Mouse (Mus musculus) kidney, embryonic 15.5 days (tissue): ENCODE measurements around the gene Ankrd31. TPM values are rescaled to one million over a fixed set of nuclear protein-coding genes. Genes with fewer than 3 reads are reported as not detected.
"Not testable (repeated sequence)": the region's sequence is repeated elsewhere in the genome, so short reads cannot be mapped to it uniquely, and the experiment has no call there.

Source experiments
- ATAC-seq: fragments of 200-750 bp; cut with Nextera tagmentation; replicated peaks from 2 replicates; pipeline ENCODE4 v1.8.0; 2017; ENCODE audit warnings: moderate TSS enrichment; ENCODE audit not compliant: low FRiP score
- H3K27ac ChIP-seq: fragments of 300-500 bp; sonication (generic); 2 replicates; pipeline ENCODE4 v1.5.1; 2015; ENCODE audit warnings: mild to moderate bottlenecking, inconsistent platforms
- H3K27me3 ChIP-seq: fragments of 300-500 bp; sonication (generic); 2 replicates; pipeline ENCODE4 v1.6.1; 2015; ENCODE audit warnings: inconsistent platforms
- H3K36me3 ChIP-seq: fragments of 300-500 bp; sonication (generic); 2 replicates; pipeline ENCODE4 v1.6.1; 2015; ENCODE audit warnings: inconsistent platforms
- H3K4me1 ChIP-seq: fragments of 300-500 bp; sonication (generic); 2 replicates; pipeline ENCODE4 v1.6.1; 2015; ENCODE audit warnings: inconsistent platforms
- H3K4me2 ChIP-seq: fragments of 300-500 bp; sonication (generic); 2 replicates; pipeline ENCODE4 v1.6.1; 2015; ENCODE audit warnings: moderate library complexity, mild to moderate bottlenecking, inconsistent platforms
- H3K4me3 ChIP-seq: fragments of 300-500 bp; sonication (generic); replicated peaks from 2 replicates; pipeline ENCODE4 v1.5.1; 2015; ENCODE audit warnings: mild to moderate bottlenecking, inconsistent platforms
- H3K9ac ChIP-seq: fragments of 300-500 bp; sonication (generic); 2 replicates; pipeline ENCODE4 v1.6.1; 2015; ENCODE audit warnings: mild to moderate bottlenecking, inconsistent platforms
- H3K9me3 ChIP-seq: fragments of 300-500 bp; sonication (generic); replicated peaks from 2 replicates; pipeline ENCODE4 v1.6.1; 2016; ENCODE audit warnings: inconsistent platforms
- WGBS: fragments of 180-500 bp; shearing (Covaris S2); methylation state at CpG from one replicate; pipeline ENCODE4 v1.1.7; 2015; ENCODE audit warnings: mixed read lengths; 5-methylcytosine and 5-hydroxymethylcytosine counted together
- polyA plus RNA-seq: library from polyadenylated mRNA; unstranded; fragments of >200 nt; fragmentation: Nextera tagmentation; extraction: Ambion mirVana; gene quantifications from 2 replicates; pipeline ENCODE4 v1.2.1, GENCODE M21; 2015

Gene Ankrd31
- polyA plus RNA-seq, 1 experiment from 2014 or later, result not detected

DNA sequence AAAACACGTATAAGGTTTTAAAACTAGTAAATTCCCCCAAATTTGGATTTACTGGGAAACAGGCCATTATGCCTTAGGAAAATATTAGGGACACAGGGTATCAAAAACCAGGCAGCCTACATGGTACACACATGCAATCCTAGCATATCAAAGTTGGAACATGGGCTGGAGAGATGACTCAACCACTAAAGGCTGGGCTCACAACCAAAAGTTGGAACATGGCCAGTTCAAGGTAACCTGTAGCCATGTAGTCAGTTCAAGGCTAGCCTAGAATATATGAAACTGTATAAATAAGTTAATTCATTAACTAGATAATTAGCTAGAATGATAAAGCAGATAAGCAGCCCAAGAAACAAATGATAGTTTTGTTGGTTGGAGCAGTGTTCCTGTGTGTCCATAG lies 179.7 kb downstream of the Ankrd31 start:
- Histone ChIP-seq H3K9ac (no peak overlapping the region), H3K4me1 (peaks cover 29% of the 10 kb centered on the region), H3K27me3 (peaks cover 23% of the 10 kb centered on the region), H3K36me3 (no peaks in the 10 kb centered on the region), H3K4me2 (no peak overlapping the region), H3K4me3 (no peak overlapping the region), H3K9me3 (no peaks in the 10 kb centered on the region), H3K27ac (no peak overlapping the region)
- ATAC-seq, result no peak
- WGBS, result 89% methylated on average over 1 of the region's 1 CpGs

DNA sequence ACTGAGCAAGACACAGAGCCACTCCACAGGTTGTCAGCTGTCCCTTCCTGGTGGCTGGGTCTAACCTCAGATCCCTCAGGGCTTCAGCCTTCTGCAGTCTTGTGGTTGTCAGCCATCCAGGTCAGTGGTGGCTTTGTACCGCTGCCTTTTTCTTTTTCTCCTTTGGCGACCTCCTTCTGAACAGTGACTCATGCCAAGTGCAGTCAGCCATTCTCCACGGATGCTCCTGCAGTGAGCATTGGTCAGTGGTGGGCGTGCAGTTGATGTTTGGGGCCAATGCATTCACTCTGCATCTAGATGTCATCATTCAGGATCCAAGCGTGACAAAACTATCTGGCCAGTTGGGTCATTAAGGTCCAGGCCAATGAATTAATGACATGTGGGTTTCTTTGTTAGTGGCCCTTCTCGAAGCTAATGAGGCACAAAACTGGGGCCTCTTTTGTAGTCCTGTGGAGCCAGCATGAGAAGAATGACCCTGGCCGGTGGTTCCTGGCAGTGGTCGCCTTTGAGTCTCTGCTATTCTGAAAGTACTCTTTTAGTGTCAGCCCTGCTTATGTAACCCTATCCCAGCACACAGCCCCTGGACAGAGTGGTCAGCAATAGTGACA lies 180.5 kb downstream of the Ankrd31 start:
- Histone ChIP-seq H3K4me2 (no peak overlapping the region), H3K36me3 (no peaks in the 10 kb centered on the region), H3K9ac (no peak overlapping the region), H3K9me3 (no peaks in the 10 kb centered on the region), H3K4me1 (peaks cover 29% of the 10 kb centered on the region), H3K4me3 (no peak overlapping the region), H3K27me3 (peaks cover 23% of the 10 kb centered on the region), H3K27ac (no peak overlapping the region)
- WGBS, result 32% methylated on average over 8 of the region's 8 CpGs
- no peak for ATAC-seq

DNA sequence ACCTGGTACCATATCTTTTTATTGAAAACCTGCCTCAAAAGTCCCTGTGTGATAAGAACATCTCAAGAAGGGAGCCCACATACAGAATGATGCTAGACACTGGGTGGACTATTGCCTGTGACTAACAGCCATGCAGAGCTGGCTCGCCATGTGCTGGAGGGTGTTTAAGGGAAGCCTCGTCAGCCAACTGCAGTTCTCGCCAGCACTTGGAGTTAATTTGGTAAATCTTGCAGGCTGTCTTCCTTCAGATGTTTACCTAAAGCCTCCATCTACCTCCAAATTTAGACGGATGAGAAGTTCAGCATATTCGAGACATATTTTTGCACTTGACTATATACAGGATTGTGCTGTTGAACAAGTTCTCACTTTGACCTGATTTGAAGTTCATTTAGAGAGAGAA lies 184.7 kb downstream of the Ankrd31 start:
- Histone ChIP-seq H3K4me1 (peaks cover 32% of the 10 kb centered on the region), H3K9me3 (no peaks in the 10 kb centered on the region), H3K27me3 (0 out of 2 replicates have a peak, but pooled peaks cover 2% of the 10 kb centered on the region), H3K27ac (no peak overlapping the region), H3K36me3 (no peaks in the 10 kb centered on the region), H3K9ac (no peak overlapping the region), H3K4me3 (no peak overlapping the region), H3K4me2 (no peak overlapping the region)
- WGBS, result 85% methylated on average over 5 of the region's 5 CpGs
- ATAC-seq, result no peak

DNA sequence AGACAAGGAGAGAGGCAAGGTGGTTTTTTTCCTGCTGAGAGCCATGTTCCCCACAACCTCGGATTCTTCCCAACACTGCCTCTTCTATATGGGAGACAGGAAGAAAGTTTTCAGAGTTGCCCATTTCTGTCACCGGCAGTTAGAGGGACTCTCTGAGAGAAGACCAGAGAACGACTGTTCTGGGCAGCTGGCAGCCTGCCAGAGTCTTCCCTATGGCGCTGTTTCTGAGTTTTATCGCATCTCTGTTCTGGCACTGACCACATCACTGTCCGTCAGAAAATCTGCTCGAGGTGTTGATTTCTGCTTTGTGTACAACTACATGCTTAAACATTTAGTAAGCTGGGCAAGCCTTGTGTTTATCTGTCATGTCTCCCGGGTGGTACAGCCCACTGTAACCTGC lies 185.3 kb downstream of the Ankrd31 start:
- H3K4me2 ChIP-seq, result no peak overlapping the region
- ATAC-seq, result no peak
- no peak overlapping the region for H3K4me3 ChIP-seq
- WGBS, result 67% methylated on average over 8 of the region's 8 CpGs
- no peaks in the 10 kb centered on the region for H3K36me3 ChIP-seq
- H3K27ac ChIP-seq, result no peak overlapping the region
- peaks cover 30% of the 10 kb centered on the region for H3K4me1 ChIP-seq
- no peaks in the 10 kb centered on the region for H3K9me3 ChIP-seq
- H3K27me3 ChIP-seq, result 0 out of 2 replicates have a peak, but pooled peaks cover 2% of the 10 kb centered on the region
- H3K9ac ChIP-seq, result no peak overlapping the region

DNA sequence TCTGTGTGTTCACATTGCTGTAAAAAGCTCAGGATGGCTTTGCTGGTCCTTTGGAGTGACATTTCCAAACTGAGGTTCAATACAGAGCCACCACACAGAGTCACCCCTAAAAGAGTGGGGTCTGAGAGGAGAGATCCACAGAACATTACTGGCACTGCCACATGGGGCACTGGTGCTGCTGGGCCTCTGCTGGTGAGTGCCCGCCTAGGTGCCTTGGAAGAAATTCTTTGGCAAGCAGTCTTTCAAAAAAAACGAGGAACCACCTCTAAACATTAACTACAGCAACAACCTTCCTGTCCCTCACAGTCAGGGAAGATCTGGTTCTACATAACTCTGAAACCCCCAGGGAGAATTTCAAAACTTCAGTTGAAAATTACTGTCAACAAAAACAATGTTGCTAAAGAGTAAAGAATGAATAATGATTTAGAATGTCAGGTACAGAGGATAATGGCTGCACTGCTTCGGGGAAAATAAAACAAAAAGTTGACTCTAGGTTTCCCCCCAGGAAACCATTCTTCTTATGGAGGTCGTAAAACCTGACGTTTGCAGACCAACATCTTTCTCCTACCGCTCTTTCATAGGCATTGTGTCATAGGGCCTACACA lies 188.2 kb downstream of the Ankrd31 start:
- 0 out of 2 replicates have a peak, but pooled peaks have one; percentile 34 for ATAC-seq
- H3K4me3 ChIP-seq, result no peak overlapping the region
- H3K27ac ChIP-seq, result peak overlapping the region; percentile 52

DNA sequence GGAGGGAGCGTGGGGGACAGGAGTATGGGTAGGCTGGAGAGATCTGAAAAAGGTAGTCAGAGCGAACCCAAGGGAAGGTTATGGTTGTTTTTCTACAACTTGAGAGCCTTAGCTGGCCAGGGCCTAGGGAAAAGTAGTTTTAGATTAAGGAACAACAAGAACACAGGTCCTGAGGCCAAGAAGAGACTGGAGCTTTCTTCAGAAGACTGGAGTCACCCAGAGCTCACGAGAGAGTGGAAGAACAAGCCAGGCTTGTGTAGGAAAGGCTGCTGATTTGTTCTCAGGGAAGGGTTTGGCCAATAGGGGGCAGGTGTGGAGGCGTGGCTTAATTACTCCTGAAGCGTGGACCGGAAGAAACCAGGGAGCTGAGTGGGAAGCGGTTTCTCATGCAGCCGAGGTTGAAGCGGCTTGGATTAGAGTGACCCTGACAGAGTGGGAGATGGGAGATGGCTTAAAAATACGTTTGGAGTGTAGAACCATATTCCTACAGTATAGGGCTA lies 189.0 kb downstream of the Ankrd31 start:
- no peak overlapping the region for H3K4me2 ChIP-seq
- 71% methylated on average over 10 of the region's 10 CpGs for WGBS
- H3K27ac ChIP-seq, result peak overlapping the region; percentile 52
- no peaks in the 10 kb centered on the region for H3K36me3 ChIP-seq
- no peak overlapping the region for H3K9ac ChIP-seq
- peaks cover 20% of the 10 kb centered on the region for H3K4me1 ChIP-seq
- H3K9me3 ChIP-seq, result no peaks in the 10 kb centered on the region
- no peak overlapping the region for H3K4me3 ChIP-seq
- H3K27me3 ChIP-seq, result 0 out of 2 replicates have a peak, but pooled peaks cover 2% of the 10 kb centered on the region
- ATAC-seq, result no peak

More for the DNA sequence above, 188.2 kb downstream of the Ankrd31 start:
- Histone ChIP-seq H3K4me2 (no peak overlapping the region), H3K4me1 (peaks cover 20% of the 10 kb centered on the region), H3K36me3 (no peaks in the 10 kb centered on the region), H3K9ac (no peak overlapping the region), H3K27me3 (0 out of 2 replicates have a peak, but pooled peaks cover 2% of the 10 kb centered on the region), H3K9me3 (no peaks in the 10 kb centered on the region)
- WGBS, result 16% methylated on average over 6 of the region's 6 CpGs

DNA sequence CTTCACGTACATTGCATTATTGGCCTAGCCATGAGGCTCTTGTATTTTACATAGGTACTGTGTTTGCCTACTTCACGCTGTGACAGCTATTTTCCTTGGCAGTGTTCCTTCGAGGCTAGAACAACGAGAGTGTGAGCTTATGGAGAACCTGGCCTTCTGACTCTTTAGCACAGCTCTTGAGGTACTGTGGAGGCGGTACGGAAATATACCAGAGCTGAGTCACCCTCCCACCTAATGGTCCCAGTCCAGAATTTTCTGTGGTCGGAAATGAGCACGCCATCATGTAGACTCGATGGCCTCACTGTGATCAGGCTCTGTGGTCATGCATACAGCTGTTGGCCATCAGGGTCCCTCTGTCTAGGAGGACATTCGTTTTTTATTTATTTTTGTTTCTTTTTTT lies 191.6 kb downstream of the Ankrd31 start:
- 59% methylated on average over 10 of the region's 10 CpGs for WGBS
- peaks cover 24% of the 10 kb centered on the region for H3K4me1 ChIP-seq
- H3K36me3 ChIP-seq, result no peaks in the 10 kb centered on the region
- no peaks in the 10 kb centered on the region for H3K9me3 ChIP-seq
- no peak overlapping the region for H3K4me2 ChIP-seq
- H3K9ac ChIP-seq, result no peak overlapping the region
- no peaks in the 10 kb centered on the region for H3K27me3 ChIP-seq
- peak; percentile 41 for ATAC-seq
- no peak overlapping the region for H3K4me3 ChIP-seq
- peak overlapping the region; percentile 3; the same call in 1 of the 2 replicates for H3K27ac ChIP-seq

DNA sequence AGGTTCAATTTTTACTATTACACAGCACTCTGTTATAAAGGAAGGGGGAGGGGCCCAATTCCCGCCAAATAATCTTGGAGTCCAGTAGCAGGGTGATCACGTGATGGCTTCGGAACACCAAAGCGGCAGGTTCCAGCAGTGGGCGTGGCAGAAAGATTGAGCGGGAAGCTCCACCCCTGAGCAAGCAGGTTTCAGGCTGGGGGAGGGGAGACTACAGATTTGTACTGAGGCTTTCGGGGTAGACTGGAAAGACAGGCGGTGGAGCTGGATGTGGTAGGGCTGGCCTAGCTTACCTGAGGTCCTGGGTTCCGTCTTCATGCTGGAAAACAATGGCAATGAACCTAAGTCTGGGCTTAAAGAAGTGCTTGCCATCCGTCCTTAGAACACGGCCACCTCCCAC lies 193.4 kb downstream of the Ankrd31 start:
- not testable (repeated sequence) for H3K4me3 ChIP-seq, H3K36me3 ChIP-seq, H3K27ac ChIP-seq, H3K4me2 ChIP-seq, H3K9me3 ChIP-seq, ATAC-seq, H3K27me3 ChIP-seq, H3K9ac ChIP-seq
- H3K4me1 ChIP-seq, result peaks cover 12% of the 10 kb centered on the region
- WGBS, result 90% methylated on average over 11 of the region's 11 CpGs

DNA sequence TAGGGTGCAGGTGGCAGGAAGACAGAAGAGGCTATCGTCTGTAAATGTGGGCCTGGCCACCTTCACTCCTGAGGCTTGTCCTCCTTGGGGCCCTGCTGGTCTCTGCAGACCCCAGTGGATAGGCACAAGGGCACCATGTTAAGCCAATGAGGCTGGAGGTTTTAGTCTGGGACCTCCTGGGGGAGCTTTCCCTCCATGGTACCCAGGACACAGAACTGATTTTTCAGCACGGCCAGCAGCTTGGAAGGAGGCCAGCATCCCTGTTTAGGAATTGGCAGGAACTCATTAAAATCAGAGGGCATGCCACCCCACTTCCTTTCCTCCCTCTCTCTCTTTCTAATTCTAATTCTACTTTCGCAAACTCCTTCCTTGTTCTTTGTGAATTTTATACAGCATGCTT lies 195.5 kb downstream of the Ankrd31 start:
- Histone ChIP-seq H3K4me3 (no peak overlapping the region), H3K9me3 (no peaks in the 10 kb centered on the region), H3K4me1 (peaks cover 4% of the 10 kb centered on the region; the same call in 1 of the 2 replicates), H3K27me3 (no peaks in the 10 kb centered on the region), H3K27ac (no peak overlapping the region), H3K9ac (no peak overlapping the region), H3K36me3 (no peaks in the 10 kb centered on the region), H3K4me2 (no peak overlapping the region)
- 39% methylated on average over 3 of the region's 3 CpGs for WGBS
- 0 out of 2 replicates have a peak, but pooled peaks have one; percentile 25 for ATAC-seq

DNA sequence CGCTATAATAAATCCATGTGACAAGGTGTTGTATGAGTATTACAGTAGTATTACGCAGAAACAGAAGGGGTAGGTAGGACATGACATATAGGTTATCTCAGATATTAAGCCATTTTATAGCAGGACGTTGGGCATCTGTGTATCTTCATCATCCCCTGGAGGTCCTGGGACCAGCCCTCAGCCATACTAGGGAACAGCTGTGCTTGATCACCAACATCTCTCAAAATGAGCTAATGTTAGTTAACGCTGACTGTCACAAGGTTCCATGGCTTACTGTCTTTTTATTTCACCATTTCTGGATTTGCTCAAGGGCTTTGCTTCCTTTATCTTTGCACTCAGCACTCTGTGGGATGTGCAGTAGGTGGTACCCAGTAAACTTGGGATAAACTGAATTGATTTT lies 197.7 kb downstream of the Ankrd31 start:
- no peak for ATAC-seq
- H3K9ac ChIP-seq, result no peak overlapping the region
- no peak overlapping the region for H3K4me3 ChIP-seq
- no peak overlapping the region for H3K27ac ChIP-seq
- WGBS, result 81% methylated on average over 4 of the region's 4 CpGs
- no peaks in the 10 kb centered on the region for H3K9me3 ChIP-seq
- no peak overlapping the region for H3K4me2 ChIP-seq
- H3K27me3 ChIP-seq, result no peaks in the 10 kb centered on the region
- H3K36me3 ChIP-seq, result peaks cover 6% of the 10 kb centered on the region; the same call in 1 of the 2 replicates
- 0 out of 2 replicates have a peak, but pooled peaks cover 4% of the 10 kb centered on the region for H3K4me1 ChIP-seq

DNA sequence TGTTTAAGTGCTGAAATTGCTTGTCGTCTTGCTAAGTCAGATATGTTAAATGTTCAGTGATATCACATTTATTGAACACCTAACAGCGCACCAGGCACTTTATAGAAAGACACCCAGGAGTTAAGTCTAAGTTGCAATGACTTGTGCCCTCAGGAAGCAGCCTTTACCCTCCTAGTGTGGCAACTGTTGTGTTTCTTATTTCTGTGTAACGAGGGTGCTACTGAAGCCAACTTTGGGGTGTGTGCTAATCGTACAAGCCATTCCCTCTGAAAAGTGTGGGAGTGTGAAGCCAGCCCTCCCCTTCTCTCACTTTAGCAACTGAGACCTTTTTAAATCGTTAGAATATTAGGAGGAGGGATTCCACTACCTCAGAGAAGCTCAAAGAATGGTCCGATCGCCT lies 199.7 kb downstream of the Ankrd31 start:
- ATAC-seq, result no peak
- WGBS, result 79% methylated on average over 7 of the region's 7 CpGs

DNA sequence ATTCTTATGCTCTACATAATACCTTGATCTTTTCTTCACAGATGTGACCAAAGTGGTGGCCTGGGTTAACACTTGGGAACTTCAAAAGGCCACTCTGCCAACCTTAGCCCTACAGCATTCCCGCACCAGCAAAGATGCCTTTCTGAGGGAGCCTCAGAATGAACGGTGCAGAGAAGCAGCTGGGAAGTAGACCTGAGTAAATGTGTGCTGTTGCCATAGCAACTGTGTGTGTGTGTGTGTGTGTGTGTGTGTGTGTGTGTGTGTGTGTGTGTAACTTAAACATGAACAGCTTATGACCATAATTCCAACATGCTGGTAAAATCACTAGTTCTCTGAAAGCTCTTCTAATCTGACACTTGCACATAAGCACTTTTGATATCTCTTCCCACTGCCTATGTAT lies 203.8 kb downstream of the Ankrd31 start:
- Histone ChIP-seq H3K9me3 (no peaks in the 10 kb centered on the region), H3K27me3 (no peaks in the 10 kb centered on the region), H3K27ac (no peak overlapping the region), H3K9ac (no peak overlapping the region), H3K36me3 (peaks cover 6% of the 10 kb centered on the region; the same call in 1 of the 2 replicates), H3K4me2 (no peak overlapping the region), H3K4me1 (no peaks in the 10 kb centered on the region), H3K4me3 (no peak overlapping the region)
- 55% methylated on average over 2 of the region's 2 CpGs for whole genome bisulfite sequencing
- ATAC-seq, result no peak

More for the DNA sequence above, 199.7 kb downstream of the Ankrd31 start:
- Histone ChIP-seq H3K36me3 (peaks cover 6% of the 10 kb centered on the region; the same call in 1 of the 2 replicates), H3K4me3 (no peak overlapping the region), H3K9ac (no peak overlapping the region), H3K27ac (no peak overlapping the region), H3K27me3 (no peaks in the 10 kb centered on the region), H3K4me1 (0 out of 2 replicates have a peak, but pooled peaks cover 4% of the 10 kb centered on the region), H3K4me2 (no peak overlapping the region), H3K9me3 (no peaks in the 10 kb centered on the region)
